Mouse (Mus musculus): Measurements from ENCODE around the gene Aff3.

DNA sequence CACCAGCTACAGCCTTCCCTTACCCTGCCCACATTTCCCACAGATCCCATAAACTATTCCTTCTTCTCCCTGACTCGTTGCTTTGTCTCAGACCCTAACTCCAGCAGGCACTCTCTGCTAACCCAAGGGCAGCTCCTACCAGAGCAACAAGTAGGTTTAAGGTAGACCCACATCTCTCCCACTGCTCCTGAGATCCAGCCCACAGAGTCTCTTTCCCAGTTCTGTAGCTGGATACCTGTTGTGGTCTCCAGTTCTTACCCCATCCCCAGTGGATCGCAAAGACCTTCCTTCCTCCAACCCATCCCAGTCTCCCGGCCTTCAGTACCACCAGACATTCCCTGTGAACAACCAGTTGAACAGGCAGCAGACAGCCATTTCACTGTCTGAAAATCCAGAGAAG, 7.0 kb upstream of the Aff3 start:
- TF ChIP-seq CTCF (IDR thresholded peaks at IDR 0.05; ENCODE audit: low read depth), result no peak
- no peak for TF ChIP-seq EP300 (IDR thresholded peaks at IDR 0.05; ENCODE audit: low read depth)
